Mouse (Mus musculus): ENCODE measurements around the gene Epha7.

DNA sequence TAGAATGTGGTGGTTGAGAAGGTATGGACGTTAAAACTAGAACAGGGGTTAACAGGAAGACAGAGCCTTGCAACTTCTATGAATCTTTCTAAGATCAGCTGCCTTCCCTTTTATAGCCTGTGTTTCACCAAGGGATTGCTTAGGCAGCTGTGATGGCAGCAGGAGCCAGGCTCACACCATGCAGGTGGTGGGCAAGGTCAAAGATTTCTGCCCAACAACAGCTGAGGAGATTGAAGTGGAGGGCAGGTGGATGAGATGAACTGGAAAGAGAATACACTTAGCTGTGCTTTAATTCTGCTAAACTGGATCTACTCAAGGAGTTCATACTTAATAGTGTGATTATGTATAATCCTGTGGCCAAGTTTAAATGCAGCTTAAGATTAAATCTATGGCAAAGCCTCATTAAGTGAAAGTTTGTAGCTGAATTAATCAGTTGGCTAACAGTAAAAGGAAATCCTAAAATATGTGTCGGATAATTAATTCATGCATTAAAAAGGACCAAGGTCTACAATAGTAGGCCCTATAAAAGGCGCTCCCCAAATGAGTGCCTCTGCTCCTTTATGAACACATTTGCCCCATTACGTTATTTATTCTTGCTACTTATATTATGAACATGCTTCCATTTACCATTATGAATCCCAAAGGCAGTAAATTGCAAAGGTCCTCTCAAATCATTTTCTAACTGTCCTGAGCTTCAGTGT is 89.2 kb downstream of the Epha7 start:
- TF ChIP-seq CTCF (IDR thresholded peaks at IDR 0.05; ENCODE audit: low read depth, low read length) (no peak), POLR2AphosphoS5 (IDR thresholded peaks at IDR 0.05; ENCODE audit: insufficient replicate concordance, low read depth, low read length) (no peak)
